Mouse (Mus musculus) stomach, postnatal 0 days (tissue): Measurements from ENCODE around the gene Srsf3.

Experiments
- CTCF ChIP-seq: IDR thresholded peaks from 2 replicates; pipeline ENCODE4 v1.5.1; 2016; ENCODE audit warnings: antibody characterized with exemption, low read depth, mild to moderate bottlenecking, moderate library complexity
- EP300 ChIP-seq: optimal IDR thresholded peaks from 2 replicates; pipeline ENCODE3; 2016; ENCODE audit warnings: antibody characterized with exemption

GRCm38 (mm10) chr17:29022230-29022819 is 10.1 kb upstream of the Srsf3 start:
- peak; percentile 82 for TF ChIP-seq CTCF
- TF ChIP-seq EP300 = no peak
